Mouse (Mus musculus): ENCODE measurements around the gene Rbm6. TPM values are rescaled to one million over a fixed set of nuclear protein-coding genes. Genes with fewer than 3 reads are reported as not detected.

Rbm6 gene
- total and polyA plus RNA-seq, 3 experiments, result 38.7 to 184 (median 105) TPM

GRCm38 (mm10) chr9:107890260-107890659 lies 17.2 kb upstream of the Rbm6 start:
- H3K27me3 ChIP-seq (ENCODE audit: insufficient read depth, low read length), result peaks cover 5% of the 10 kb centered on the region; the same call in 1 of the 2 replicates
- H3K4me3 ChIP-seq (ENCODE audit: low read depth, low read length), result no peak overlapping the region
- TF ChIP-seq GATA1 (IDR thresholded peaks at IDR 0.05; ENCODE audit: borderline replicate concordance, low read length) (no peak), TAL1 (conservative IDR thresholded peaks at IDR 0.05; ENCODE audit: low read depth, low read length) (no peak), CTCF (IDR thresholded peaks at IDR 0.05; ENCODE audit: low read depth, low read length) (no peak), GATA2 (IDR thresholded peaks at IDR 0.05; ENCODE audit: borderline replicate concordance, low read depth, low read length) (no peak), POLR2AphosphoS5 (IDR thresholded peaks at IDR 0.05; ENCODE audit: insufficient replicate concordance, low read depth, low read length) (no peak)
- DNase-seq (ENCODE audit: low spot score), result no peak
- H3K36me3 ChIP-seq (replicated peaks), result peaks cover 29% of the 10 kb centered on the region
- ATAC-seq (ENCODE audit: extremely low read depth, insufficient number of reproducible peaks, low FRiP score, poor library complexity, severe bottlenecking), result no peak
- no peaks in the 10 kb centered on the region for H3K9me3 ChIP-seq (replicated peaks)
- H3K4me1 ChIP-seq (ENCODE audit: insufficient read depth, low read depth, low read length), result peaks cover 27% of the 10 kb centered on the region

DNA sequence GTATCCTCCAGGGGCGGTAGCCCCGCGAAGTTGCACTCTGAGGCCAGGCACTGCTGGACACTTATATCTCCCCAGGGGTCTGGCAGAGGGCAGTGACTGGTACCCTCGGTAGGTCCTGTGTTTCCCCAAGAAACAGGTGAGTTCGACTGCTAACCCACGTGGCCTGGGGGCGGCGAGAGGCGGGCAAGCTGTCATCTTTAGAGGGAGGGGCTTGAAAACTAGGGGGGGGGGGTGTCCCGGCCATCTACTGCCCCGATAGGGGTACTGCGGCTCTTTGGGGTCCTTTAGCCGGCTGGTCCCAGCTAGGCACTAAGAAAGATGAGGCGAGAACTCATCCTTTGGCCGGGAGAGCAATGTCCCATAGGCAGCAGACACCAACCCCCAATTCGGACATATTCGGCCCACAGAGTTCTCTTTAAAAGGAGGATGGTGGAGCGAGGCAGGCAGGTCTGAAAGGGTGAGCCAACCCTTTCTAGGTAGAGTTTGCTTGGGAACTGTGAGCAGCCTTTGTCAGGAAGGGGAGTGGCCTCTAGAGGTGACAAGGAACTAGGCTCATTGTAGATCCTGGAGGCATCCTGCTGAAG lies 15.3 kb upstream of the Rbm6 start:
- H3K9me3 ChIP-seq (replicated peaks), result no peaks in the 10 kb centered on the region
- peaks cover 27% of the 10 kb centered on the region for H3K4me1 ChIP-seq (ENCODE audit: insufficient read depth, low read depth, low read length)
- DNase-seq (ENCODE audit: low spot score) (peak; percentile 53), ATAC-seq (ENCODE audit: extremely low read depth, insufficient number of reproducible peaks, low FRiP score, poor library complexity, severe bottlenecking) (no peak)
- peaks cover 10% of the 10 kb centered on the region; the same call in 1 of the 2 replicates for H3K27me3 ChIP-seq (ENCODE audit: insufficient read depth, low read length)
- peaks cover 25% of the 10 kb centered on the region for H3K36me3 ChIP-seq (replicated peaks)
- TF ChIP-seq GATA2 (IDR thresholded peaks at IDR 0.05; ENCODE audit: borderline replicate concordance, low read depth, low read length), result no peak
- peak overlapping the region; percentile 85 for H3K4me3 ChIP-seq (ENCODE audit: low read depth, low read length)

GRCm38 (mm10) chr9:107887804-107888266 lies 14.8 kb upstream of the Rbm6 start, which contains the start of gene Mon1a:
Mon1a (plus strand) TSS chr9:107888151.
- TF ChIP-seq GATA1 (IDR thresholded peaks at IDR 0.05; ENCODE audit: borderline replicate concordance, low read length) (no peak), POLR2AphosphoS5 (IDR thresholded peaks at IDR 0.05; ENCODE audit: insufficient replicate concordance, low read depth, low read length) (no peak), TAL1 (conservative IDR thresholded peaks at IDR 0.05; ENCODE audit: low read depth, low read length) (no peak), CTCF (IDR thresholded peaks at IDR 0.05; ENCODE audit: low read depth, low read length) (no peak), GATA2 (IDR thresholded peaks at IDR 0.05; ENCODE audit: borderline replicate concordance, low read depth, low read length) (no peak)
- Histone ChIP-seq H3K4me3 (ENCODE audit: low read depth, low read length) (peak within 1 kb of the TSS; percentile 85), H3K9me3 (replicated peaks) (no peaks in the 10 kb centered on the region), H3K27me3 (ENCODE audit: insufficient read depth, low read length) (peaks cover 10% of the 10 kb centered on the region; the same call in 1 of the 2 replicates), H3K36me3 (replicated peaks) (peaks cover 22% of the 10 kb centered on the region), H3K4me1 (ENCODE audit: insufficient read depth, low read depth, low read length) (peaks cover 27% of the 10 kb centered on the region)
- peak; percentile 88 for DNase-seq (ENCODE audit: low spot score)
- peak; percentile 85 for ATAC-seq (ENCODE audit: extremely low read depth, insufficient number of reproducible peaks, low FRiP score, poor library complexity, severe bottlenecking)

DNA sequence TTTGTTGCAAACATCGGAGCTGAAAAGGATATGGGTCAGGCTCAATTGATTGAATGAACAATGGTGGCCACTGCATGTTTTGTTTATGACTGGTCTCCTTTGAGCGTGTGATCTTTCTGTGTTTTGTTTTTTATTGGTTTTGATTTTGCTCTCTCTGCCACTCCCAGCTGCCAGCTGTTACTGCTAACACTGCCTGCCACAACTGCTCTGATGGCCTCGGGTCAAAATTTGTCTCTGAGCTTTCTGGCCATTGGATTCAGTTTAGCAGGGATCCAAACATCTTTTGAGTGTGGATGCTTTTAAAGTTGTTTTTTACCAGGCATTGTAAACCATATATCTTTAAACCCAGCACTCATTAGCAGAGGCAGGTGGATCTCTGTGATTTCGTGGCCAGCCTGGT lies 7.4 kb upstream of the Rbm6 start:
- TF ChIP-seq TAL1 (conservative IDR thresholded peaks at IDR 0.05; ENCODE audit: low read depth, low read length) (no peak), GATA2 (IDR thresholded peaks at IDR 0.05; ENCODE audit: borderline replicate concordance, low read depth, low read length) (no peak), GATA1 (IDR thresholded peaks at IDR 0.05; ENCODE audit: borderline replicate concordance, low read length) (no peak), CTCF (IDR thresholded peaks at IDR 0.05; ENCODE audit: low read depth, low read length) (no peak), POLR2AphosphoS5 (IDR thresholded peaks at IDR 0.05; ENCODE audit: insufficient replicate concordance, low read depth, low read length) (no peak)

DNA sequence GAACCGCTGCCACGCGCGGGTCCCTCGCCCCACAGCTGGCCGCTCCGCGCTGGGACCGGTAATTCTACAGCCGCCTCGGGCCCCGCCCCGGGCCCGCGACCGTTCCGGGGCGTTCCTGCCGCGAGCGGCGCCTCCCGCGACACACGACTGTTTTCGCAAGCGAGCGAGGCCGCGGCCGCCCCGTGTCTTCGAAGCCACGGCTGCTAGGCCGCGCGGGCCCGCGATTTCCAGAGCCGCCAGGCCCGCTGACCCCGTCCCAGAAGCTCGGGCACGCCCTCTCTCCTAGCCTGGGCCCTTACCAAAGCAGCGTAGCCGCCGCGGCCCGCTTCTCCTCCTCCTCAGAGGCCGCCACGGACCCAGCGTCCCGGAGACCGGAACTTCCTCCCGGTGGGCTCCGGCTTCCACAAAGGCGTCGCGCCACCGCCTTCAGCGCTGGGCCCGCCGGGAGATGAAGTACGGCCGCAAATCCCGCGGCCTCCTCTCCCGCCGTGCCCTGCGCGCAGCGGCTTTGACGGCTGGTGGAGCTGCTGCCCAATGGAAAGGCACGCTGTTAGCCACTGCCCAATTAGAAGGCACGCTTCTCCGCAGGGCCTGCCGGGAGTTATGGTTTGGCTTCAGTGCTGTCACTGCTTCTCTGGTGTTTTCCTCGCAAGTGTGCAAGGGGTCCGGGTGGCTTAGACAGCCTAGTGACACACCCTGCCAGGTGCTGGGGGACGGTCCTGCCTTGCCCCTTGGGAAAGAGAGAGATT lies 513 bp downstream of the Rbm6 start:
- Histone ChIP-seq H3K36me3 (replicated peaks) (peaks cover 17% of the 10 kb centered on the region), H3K4me1 (ENCODE audit: insufficient read depth, low read depth, low read length) (peaks cover 22% of the 10 kb centered on the region), H3K9me3 (replicated peaks) (no peaks in the 10 kb centered on the region), H3K27me3 (ENCODE audit: insufficient read depth, low read length) (no peaks in the 10 kb centered on the region; the same call in 1 of the 2 replicates), H3K4me3 (ENCODE audit: low read depth, low read length) (peak overlapping the region; percentile 85)
- DNase-seq (ENCODE audit: low spot score) (peak; percentile 94), ATAC-seq (ENCODE audit: extremely low read depth, insufficient number of reproducible peaks, low FRiP score, poor library complexity, severe bottlenecking) (peak; percentile 99)
- TF ChIP-seq GATA2 (IDR thresholded peaks at IDR 0.05; ENCODE audit: borderline replicate concordance, low read depth, low read length) (no peak), CTCF (IDR thresholded peaks at IDR 0.05; ENCODE audit: low read depth, low read length) (no peak), TAL1 (conservative IDR thresholded peaks at IDR 0.05; ENCODE audit: low read depth, low read length) (no peak), POLR2AphosphoS5 (IDR thresholded peaks at IDR 0.05; ENCODE audit: insufficient replicate concordance, low read depth, low read length) (no peak), GATA1 (IDR thresholded peaks at IDR 0.05; ENCODE audit: borderline replicate concordance, low read length) (no peak)

More for the DNA sequence above, 7.4 kb upstream of the Rbm6 start:
- Histone ChIP-seq H3K36me3 (replicated peaks) (no peaks in the 10 kb centered on the region), H3K27me3 (ENCODE audit: insufficient read depth, low read length) (peaks cover 33% of the 10 kb centered on the region), H3K4me1 (ENCODE audit: insufficient read depth, low read depth, low read length) (no peaks in the 10 kb centered on the region), H3K9me3 (replicated peaks) (no peaks in the 10 kb centered on the region), H3K4me3 (ENCODE audit: low read depth, low read length) (no peak overlapping the region)
- ATAC-seq (ENCODE audit: extremely low read depth, insufficient number of reproducible peaks, low FRiP score, poor library complexity, severe bottlenecking) (no peak), DNase-seq (ENCODE audit: low spot score) (no peak)

GRCm38 (mm10) chr9:107866081-107866480 lies 7.0 kb downstream of the Rbm6 start:
- DNase-seq (ENCODE audit: low spot score) (no peak), ATAC-seq (ENCODE audit: extremely low read depth, insufficient number of reproducible peaks, low FRiP score, poor library complexity, severe bottlenecking) (no peak)
- H3K27me3 ChIP-seq (ENCODE audit: insufficient read depth, low read length), result no peaks in the 10 kb centered on the region
- H3K4me3 ChIP-seq (ENCODE audit: low read depth, low read length), result no peak overlapping the region
- TF ChIP-seq CTCF (IDR thresholded peaks at IDR 0.05; ENCODE audit: low read depth, low read length), result no peak
- TF ChIP-seq POLR2AphosphoS5 (IDR thresholded peaks at IDR 0.05; ENCODE audit: insufficient replicate concordance, low read depth, low read length), result no peak
- TF ChIP-seq GATA2 (IDR thresholded peaks at IDR 0.05; ENCODE audit: borderline replicate concordance, low read depth, low read length), result no peak
- no peak for TF ChIP-seq GATA1 (IDR thresholded peaks at IDR 0.05; ENCODE audit: borderline replicate concordance, low read length)
- no peak for TF ChIP-seq TAL1 (conservative IDR thresholded peaks at IDR 0.05; ENCODE audit: low read depth, low read length)
- H3K4me1 ChIP-seq (ENCODE audit: insufficient read depth, low read depth, low read length), result peaks cover 10% of the 10 kb centered on the region; the same call in 1 of the 2 replicates
- no peaks in the 10 kb centered on the region for H3K9me3 ChIP-seq (replicated peaks)
- peaks cover 49% of the 10 kb centered on the region for H3K36me3 ChIP-seq (replicated peaks)

Data from G1E (cell line).